Mouse (Mus musculus) heart, adult 11 months (tissue): ENCODE results near the gene Spon1.
A peak's percentile ranks its signal among the peaks of the same experiment; 100 is the strongest.

Experiments used
- DNase-seq: peaks from one replicate; pipeline ENCODE4 v3.0.0; 2022

Spon1 gene

DNA sequence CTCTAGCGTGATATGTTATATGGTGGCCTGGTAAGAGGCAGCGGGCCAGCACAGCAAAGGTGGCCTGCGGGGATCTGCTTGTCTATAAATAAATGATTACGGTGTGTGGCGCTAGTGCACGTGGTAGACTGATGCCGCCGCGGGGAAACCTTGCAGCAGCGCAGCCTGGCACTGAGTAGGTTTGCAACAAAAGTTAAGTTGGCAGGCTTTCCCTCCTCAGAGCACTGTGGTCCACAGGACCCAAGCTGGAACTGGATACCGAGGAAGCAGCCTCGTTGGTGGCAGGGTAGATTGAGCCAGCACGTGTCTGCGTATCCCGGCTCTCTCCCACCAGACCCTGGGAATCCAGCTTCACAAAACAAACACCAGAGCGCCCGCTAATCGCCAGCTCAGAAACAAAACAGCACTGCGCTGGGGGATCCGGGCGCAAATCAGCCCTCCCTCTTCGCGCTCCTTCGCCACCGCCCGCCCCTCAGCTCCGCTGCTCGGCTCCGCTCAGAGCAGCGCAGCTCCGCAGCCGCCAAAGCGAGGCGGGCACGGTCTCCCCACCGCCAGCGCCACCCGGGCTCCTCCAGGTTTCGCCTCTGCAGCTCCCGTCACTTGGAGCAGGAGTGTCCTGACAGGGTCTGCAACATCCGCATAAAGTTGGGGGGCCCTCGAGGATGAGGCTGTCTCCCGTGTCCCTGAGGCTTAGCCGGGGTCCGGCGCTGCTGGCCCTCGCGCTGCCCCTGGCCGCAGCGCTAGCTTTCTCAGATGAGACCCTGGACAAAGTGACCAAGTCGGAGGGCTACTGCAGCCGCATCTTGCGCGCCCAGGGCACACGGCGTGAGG is at the start of gene Spon1:
Gene Spon1, plus strand, starts transcription at position 332 of the 831 bp plus-strand sequence.
- DNase-seq, result peak; percentile 94

DNA sequence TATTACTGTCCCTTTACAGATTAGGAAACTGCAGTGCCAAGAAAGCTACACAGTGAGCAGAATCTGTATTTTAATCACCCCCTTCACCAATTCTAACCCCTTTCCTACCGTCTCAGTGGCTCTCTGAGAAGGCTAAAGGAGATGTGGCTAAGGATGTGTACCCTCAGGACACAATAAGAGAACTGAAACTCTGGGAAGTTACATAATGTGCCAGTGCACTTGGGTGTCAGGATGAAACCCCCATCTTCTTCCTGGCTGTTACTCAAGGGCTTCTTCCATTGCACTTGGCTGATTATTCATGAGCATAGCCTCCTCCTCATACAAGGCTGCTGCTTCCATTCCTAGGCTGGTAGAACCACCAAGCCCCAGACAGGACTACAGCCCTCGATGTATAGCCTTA is 43.8 kb upstream of the Spon1 start:
- peak; percentile 81 for DNase-seq

DNA sequence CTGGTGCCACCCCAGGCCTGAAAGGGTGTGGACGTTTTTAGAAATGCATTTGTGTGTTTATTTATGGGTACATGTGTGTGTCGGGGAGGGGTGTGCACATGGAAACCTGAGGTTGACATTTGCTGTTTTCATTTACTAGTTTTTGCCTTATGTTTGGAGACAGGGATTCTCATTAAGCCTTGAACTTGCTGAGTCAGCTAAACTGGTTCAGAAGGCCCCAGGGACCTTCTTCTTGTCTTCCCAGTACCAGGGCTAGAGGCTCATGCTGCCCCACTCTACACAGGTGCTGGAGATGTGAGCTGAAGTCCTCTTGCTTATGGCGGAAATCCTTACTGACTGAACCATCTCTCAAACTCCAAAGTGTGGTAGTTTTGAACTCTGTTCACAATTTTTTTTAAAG is 41.9 kb upstream of the Spon1 start:
- DNase-seq, result peak; percentile 11

DNA sequence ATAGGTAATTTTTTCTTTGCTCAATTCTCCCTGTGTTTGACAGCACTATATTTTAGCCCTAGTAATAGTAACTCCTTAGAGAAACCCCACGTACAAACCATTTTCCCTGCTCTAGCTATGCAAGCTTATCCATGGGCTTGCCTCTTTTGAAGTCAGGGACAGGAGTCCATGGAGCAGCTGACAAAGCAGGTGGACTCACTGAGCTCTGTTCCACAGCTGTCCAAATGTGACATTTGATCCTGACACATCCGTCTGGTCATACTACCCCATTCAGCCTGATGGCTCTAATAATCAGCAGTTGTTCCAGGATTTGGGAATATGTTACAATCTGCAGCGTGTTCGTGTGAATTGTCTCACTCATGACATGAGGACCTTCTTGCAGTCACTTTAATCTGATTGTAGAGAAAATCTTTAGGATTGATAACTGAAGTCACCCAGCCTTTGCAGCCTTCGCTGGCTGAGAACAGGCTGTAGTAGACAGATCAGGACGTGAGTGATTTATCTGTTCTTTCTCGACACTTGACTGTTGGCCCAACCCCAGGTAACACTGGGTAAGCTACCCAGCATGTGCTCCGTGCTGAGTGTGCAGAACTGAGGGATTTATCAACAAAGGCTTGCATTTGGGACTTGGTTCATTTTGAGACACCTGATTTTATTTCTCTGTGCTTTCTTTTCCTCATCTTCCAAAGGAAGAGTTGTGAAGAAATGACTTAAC is 37.6 kb upstream of the Spon1 start:
- DNase-seq, result no peak

DNA sequence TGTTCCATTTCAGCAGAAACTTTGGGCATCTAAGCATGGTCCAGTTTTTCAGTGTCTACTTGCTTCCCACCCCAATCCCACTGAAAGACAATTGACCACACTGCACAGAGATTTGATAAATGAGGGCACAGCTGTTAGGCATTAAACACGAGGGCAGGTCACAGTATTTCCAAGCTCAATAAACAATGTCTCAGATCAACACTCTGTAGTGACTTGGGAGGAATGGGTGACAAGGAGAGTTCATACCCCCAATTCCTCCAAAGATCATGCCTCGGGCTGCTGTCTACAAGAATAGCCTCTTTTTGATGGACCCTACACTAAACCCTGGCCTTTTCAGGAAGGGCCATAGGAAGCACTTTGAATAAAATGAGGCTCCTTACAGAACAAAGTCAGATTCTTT is 36.9 kb upstream of the Spon1 start:
- DNase-seq, result no peak

DNA sequence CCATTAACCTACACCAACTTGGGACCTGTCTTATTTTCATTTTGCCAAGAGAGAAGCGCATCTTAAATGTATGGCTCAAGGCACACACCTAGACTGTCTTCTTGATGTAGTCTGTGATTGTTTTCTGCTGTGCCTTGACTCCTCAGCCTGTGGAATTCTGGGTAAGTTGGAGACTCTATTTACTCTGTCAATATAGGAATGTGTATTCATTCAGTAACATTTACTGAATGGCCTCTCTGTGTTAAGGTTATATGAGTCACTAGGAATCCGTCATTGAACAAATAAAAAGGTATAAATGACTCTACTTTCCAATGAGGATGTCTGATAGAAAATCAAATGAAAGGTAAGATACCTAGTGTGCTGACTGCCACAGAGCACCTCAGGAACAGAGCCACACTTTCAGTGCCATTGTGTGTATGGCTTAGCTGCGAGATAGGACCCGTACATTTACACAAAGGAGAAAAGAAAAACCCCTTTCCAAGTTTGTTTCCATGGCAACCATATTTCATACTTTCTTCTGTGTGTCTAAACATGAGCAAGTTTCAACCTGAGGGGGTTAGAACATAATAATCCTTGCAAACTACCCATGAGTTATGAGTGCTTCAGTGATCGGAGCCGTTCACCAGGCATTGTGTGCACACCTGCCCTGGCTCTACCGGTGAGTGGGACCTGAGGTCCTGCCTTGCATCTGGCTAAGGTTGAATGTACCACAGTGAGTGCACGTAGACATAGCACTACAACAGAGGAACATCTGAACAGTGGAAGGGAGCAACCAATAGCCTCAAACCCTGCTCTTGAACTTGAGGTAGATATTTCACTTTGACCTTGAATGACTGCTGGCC is 35.2 kb upstream of the Spon1 start:
- DNase-seq, result peak; percentile 12

DNA sequence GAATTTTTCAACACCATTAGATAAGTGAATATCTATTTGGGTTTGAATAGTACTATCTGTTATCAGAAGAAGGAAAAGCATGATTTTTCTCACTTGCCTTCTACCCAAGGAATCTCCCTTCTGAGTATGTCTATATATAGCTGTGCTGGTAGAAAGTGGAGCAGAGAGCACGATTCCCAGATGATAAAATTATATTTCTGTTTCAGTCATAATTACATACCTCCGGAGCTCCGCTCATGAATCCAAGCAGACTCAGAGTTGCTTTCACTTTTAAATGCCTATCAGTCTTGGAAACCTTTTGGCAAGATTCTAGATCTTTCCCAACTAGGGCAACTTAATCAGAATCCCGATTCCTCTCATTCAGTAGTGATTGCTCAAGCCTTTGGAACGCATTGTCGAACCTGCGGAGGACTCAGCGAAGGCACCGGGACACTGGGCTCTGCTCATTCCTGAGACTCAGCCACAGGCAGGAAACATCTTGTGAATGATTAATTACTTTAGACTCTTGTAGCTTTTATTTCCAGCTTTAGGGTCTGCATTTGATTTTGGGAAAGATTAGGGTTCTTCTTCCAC is 27.9 kb upstream of the Spon1 start:
- DNase-seq, result no peak

DNA sequence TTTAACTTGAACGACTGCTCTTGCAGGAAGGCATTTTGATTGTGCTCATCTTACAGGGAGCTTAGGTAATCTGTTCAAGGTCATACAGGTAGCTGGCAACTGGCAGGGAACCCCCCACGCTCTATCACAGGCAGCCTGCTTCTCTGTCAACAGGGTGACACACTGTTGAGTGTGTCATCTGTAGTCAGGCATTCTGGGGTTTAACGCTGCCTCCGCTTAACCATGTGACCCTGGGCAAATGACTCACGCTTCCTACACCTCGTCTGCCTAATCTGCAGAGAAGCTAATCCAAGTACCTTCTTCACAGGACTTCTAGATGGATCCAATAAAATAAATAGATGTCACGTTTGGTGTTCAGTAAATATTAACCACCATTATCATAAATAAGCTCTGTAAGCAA is 26.6 kb upstream of the Spon1 start:
- peak; percentile 55 for DNase-seq

DNA sequence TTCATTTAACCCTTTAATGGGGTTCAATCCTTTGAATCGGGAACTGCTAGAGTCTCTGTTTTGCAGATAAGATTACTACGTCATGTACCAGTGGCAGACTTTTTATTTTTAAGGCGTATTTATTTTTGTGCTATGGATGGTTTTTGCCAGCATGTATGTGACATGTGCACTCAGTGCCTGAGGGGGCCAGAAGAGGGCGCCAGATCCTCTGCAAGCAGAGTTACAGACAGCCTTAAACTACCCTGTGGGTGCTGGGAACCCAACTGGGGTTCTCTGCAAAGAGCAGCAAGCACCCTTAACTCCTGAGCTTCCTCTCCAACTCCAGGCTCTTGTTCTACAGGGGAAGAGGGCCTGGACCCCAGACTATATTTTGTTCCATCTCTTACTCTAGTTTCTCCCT is 23.2 kb upstream of the Spon1 start:
- peak; percentile 16 for DNase-seq

DNA sequence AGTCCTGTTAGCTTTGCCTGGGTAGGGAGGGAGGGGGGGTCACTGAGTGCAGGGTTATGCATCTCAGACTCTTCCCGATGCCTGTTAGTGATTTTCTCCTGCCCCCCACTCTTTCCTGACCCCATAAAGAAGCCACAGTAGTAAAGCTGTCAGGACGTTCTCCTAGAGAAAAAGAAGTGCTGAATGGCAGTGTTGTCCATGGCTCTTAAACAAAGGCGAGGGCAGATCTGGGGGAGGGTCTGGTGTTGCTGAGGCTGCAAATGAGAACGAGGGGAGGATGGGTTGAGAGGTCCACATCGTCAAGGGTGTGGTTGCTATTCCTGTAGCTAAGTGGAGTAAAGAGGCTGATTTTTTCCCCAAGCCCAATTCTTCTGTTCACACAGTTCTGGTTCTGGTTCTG is 21.8 kb upstream of the Spon1 start:
- no peak for DNase-seq

DNA sequence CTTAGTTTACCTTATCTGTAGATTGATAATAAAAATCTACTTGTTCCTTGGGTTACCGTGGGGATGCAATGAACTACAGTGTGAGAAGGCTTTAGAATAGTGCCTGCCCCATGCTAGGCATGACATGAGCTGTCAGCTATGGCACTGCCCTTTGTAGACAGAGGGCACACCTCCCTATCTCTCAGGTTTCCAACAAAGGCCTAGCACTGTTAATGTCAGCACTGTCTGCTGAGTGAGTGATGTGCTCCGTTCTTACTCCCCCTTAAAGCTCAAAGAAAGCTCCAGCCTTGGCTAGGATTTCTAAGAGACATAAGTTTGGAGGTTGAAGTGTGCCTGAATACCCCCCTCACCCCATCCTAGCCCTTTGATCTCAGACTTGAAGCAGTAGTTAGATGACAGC is 9.2 kb upstream of the Spon1 start:
- peak; percentile 40 for DNase-seq

DNA sequence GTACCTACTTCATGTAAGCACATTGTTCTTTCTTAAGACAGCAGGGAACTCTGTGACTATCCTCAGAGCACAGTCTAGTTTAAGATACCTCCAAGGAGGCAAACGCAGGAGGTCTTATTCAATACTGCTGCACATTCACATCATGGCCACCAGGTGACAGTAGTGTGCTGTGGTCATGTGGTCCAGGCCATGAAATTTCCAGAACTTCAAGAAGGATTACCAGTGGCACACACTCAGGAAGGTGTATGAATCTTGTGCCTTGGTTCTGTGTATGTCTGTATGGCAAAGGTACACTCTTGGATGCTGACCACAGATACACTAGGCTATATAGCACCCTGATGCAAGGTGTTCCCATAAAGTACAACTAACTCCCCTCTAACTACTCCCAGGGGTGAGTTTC is 6.6 kb upstream of the Spon1 start:
- no peak for DNase-seq

DNA sequence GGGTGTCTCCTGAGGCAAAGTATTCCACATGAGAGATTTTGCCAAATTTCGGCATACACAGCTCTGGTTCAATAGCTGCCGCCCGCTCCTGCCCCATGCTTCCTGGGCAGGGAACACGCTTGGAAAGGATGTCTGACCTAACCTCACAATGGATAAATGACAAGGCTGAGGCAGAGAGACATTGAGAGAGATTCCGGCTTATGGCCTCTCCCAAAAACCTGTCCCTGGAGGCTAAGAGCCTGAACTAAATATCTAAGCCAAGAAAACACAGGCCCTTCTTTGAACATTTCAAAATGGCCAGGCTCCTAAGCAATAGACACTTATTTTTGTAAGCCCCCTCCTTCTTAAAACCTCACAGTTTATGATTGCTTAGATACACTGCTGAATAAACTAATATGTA is 665 bp upstream of the Spon1 start:
- DNase-seq, result peak; percentile 91

DNA sequence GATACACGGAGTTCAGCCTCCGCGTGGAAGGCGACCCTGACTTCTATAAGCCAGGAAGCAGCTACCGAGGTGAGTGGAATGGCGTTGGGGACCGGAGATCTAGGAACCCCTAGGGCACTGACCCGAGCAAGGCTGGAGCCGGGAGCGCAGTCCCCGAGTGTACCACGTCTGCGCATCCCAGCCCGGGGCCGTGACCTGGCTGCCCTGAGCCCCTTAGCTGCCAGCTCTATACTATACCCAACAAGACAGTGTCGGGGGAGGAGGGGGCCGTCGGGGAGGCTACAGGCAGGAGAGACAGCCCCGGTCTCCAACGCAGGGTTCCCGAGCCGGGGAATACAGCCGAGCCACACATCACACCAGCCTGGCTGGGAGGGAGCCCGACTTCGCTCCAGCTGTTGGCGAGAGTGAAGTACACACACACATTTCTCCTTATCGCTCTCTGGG is 722 bp downstream of the Spon1 start:
- peak; percentile 90 for DNase-seq

DNA sequence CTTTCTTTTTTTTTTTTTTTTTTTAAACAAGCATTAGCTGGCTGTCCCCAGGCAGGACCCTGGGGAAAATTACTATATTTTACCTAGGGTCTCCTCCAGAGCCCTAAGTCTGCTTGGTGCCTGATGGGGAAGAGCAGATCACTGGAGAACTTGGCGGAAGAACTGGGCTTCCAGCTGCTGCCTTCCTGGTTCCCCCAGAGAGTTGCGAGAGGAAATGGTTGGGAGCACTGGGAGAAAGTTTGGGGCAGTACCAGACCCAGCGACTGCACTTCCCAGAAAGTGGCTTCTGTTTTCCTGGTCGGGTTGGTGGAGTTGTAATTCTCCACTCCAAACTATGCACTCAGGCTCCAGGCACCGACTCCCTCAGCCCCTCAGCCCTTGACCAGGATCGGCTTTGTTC is 1.7 kb downstream of the Spon1 start:
- peak; percentile 94 for DNase-seq

DNA sequence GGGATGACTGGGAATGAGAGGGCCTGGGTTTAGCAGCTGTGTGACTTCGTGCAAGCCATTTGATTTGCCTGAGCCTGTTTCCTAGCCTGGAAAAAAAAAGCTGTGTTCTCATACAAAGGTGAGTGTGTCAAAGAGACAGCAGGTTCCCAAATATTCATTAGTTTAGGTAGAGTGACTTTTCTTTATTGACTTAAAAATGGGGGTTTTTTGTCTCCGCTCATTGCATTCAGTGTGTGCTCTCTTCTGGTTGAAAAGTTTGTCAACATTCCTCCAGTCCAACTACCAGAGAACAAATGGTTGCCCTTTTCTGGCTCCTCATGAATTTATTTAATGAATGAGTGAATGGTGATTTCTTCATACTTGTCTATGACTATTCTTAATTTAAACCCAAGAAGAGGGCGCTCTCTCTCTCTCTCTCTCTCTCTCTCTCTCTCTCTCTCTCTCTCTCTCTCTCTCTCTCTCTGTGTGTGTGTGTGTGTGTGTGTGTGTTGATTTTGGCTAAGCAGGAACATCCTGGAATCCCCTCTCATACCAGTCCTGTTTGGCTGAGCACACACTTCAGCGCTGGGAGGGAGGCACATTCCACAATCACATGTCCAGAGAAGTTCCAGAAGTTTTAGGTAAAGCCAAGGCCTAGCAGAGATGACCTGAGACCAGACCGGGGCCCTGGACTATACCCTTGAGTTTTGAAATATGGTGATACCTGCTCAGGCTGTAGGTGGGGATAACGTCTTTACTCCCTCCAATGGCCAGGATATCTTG is 2.6 kb downstream of the Spon1 start:
- DNase-seq, result no peak

DNA sequence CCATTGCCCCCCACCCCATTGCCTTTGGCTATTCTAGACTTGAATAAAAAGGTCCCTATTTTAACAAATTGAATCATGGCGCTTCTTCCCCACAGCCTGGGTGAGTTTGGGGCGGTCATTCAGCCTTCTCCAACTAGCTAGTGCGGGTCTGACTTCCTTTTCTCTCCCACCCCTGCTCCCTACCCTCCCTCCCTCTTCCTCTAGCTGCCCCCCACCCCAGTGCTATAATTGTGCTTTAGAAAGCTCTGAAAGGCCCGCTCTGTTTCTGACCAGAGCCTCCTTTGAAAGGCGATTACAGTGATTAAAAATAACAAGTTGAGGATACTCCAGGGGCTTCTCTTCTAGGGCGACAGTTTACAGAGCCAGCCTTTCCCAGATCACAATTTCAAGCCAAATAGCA is 3.5 kb downstream of the Spon1 start:
- DNase-seq, result no peak

DNA sequence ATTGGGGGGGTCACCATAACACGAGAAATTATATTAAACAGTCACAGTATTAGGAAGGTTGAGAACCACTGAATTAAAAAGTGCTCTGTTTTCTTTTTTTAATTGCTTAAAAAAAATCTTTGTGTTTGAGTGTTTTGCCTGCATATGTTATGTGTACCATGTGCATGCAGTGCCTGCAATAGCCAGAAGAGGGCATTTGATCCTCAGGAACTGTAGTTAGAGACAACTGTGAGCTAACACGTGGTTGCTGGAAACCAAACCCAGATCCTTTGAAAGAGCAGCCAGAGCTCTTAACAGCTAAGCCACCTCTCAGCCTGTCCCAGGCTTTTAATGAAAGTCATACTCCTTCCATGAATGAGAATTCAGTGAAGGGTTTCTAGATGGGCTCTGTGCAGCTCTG is 6.3 kb downstream of the Spon1 start:
- DNase-seq, result no peak

DNA sequence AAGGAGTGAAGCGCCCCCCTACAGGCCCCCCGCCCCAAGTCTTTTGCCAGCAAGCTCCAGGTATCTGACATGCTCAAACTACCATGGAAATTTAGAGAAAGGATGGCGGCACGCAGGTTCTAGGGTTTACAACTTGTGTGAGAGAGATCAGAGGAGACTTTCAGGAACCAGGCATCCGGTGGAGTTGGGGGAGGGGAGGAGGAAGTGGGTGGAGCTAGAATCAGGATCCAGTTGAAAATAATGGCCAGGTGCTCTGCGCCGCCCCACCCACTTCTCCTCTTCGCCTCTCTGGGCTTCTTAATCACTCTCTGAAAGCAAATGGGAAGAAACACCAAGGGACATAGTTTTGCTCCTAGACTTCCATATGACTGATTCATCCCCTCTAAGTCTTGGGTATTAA is 7.6 kb downstream of the Spon1 start:
- DNase-seq, result no peak

DNA sequence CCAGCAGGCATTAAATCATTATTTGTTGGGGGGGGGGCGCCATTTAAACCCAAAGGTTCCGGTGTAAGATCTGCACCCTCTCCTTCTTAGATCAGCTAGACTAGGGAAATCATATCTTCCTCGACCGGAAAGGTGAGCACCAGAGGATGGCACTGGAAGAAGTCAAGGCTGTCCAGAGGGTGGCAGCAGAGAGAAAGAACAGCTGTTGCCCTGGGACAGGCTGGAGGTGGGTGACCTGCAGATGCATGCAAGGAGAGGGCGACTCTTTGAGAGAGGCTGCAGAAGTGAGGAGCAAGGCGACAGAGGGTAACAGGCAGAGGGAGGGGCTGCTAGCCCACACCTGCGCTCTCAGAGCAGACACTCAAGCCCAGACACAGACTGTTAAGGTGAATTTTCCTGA is 8.2 kb downstream of the Spon1 start:
- peak; percentile 92 for DNase-seq

DNA sequence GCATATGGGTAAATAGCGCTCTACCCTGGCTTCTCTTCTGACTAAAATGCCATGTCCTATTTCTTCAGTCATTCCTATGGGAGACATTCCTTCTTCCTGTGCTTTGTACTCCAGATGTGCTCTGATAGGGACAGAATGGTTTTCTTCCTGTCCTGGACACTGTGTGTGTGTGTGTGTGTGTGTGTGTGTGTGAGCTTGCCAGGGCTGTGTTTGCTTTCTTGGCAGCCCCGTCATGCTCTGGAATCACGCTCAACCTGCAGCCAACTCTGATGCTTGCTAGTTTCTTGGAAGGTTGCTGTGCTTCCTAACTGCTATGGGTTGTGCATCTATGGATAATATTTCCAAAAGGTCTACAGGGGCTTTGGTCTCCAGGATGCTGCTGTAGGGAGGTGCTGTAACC is 9.1 kb downstream of the Spon1 start:
- no peak for DNase-seq

DNA sequence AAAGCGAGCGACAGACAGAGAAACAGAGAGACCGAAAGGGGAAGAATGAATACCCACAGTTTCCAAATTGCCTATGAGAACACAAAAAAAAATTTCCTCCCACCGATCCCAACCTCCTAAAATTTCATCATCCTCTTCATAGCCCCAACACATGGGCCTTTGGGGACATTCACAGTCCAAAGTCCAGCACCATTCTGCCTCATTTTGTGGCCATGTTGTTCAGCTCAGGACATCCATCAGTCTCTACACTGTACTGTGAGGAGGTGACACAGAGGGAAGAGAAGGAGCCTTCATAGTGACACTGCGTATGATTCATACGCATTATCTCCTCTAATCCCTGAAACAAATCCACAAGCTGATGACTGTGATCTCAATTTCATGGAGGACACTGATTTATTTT is 12.7 kb downstream of the Spon1 start:
- DNase-seq, result peak; percentile 70
